Mouse (Mus musculus): ENCODE data around the gene C1qc.
A peak's percentile ranks its signal among the peaks of the same experiment; 100 is the strongest.

The C1qc gene

DNA sequence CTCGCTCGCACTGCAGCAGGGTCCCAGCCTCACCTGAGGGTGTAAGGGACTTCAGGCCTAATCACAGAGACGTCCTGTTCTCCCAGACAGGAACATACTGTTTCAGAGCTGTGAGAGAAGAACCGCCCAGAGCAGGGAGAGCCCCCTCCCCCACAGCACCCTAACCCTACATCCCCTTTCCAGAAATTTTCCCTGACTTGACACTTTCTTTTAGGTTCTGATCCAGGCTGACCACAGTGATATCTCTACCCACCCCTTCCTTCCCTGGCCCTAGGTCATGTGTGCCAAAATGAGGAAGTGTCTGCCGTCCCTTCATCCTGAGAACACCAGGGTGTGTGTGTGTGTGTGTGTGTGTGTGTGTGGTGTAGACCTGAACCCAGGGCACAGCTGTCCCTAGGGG, at the start of gene C1qc:
C1qc (minus strand) TSS at position 255 of the 400 bp plus-strand sequence.
- no peak for DNase-seq (ENCODE audit: low spot score in 2 of 2)

DNA sequence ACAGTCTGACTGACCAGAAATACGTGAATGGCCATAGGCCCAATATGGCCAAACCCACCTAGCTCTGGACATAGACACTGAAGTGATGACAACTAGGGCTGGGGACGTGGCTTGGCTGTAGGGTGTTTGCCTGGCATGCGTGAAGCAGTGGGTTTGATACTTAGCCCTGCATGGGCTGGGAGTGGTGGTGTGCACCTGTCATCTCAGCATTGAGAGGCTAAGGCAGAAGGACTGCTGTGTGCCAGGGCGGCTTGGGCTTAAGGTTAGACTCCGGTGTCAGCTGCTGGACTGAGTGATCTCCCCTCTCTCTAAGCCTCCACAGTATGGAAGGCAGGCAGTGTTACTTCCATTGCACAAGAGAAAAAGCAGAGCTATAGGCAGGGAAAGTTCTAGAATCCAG, 45.1 kb upstream of the C1qc start:
- DNase-seq (ENCODE audit: low spot score in 2 of 2), result no peak

DNA sequence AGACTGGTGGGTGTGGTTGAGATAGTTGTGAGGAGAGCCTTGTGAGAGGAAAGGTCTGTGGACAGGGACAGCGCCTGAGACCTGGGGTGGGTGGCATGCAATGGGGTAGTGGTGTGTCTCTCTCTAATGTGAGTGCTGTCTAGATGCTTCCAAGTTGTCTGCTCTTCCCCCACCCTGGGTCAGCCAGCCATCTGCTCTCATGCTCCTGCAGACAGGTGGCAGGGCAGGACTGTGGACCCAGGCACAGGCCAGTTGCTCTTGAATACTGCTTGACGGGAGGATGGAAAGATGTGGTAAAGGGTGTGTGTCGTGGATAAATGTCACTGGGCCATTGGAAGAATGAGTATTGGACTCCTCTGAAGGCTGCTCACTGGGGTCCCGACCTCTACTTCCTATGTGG, 44.5 kb upstream of the C1qc start:
- no peak for DNase-seq (ENCODE audit: low spot score in 2 of 2)

DNA sequence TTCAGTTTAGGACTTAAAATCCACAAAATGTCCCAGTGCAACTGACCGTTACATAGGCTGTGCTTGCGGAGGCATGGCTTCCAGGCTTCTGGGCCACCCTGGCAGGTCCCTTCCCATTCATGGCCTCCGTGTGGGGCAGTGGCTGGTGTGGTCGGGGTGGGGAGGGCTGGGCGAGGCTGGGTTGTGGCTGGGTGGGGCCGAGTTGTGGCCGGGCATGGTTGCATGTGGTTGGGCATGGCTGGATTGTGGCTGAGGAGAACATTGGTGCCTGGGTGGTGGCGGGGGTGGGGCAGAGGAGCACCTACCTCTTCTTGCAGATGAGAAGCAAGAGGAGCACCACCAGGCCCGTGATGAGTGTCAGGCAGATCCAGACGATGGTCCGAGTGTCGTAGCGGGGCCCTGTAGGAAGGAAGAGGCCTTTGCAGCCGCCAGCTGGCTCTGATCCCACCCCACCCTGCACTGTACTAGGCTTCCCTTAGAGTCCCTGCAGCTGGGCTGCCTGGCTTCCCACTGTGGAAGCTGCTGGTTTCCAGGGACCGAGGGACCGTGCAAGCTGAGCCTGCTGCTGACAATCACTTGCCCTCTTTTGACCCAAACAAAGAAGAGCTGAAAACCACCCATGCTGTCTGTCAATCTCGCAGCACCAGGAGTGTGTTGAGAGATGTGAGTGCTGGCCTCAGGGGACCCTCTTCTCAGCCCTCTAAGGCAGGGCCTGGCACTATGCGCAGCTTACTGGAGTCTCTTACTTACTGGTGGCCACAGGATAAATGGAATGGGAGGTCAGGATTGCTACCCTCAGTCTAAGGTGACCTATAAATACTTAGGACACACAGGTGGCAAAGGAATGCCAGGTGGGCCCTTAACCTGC, 42.1 kb upstream of the C1qc start:
- no peak for DNase-seq (ENCODE audit: low spot score in 2 of 2)

DNA sequence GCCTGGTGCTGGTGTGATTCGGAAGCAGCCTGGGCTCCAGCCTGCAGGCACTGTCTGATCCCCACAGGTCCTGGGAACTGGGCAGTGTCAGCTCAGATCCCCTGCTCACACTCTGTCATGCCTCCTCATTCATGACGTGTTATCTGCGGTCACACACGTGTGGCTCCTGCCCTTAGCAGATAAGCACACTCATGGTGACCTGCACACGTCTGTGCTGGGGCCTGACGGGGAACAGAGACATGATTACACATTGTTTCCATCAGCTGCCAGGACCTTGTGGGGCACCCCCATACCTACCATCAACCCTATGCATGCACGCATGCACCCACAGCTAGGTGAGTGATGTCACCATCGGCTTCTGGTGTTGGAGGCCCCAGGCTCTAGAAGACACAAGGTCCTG, 37.6 kb upstream of the C1qc start:
- no peak for DNase-seq (ENCODE audit: low spot score in 2 of 2)

DNA sequence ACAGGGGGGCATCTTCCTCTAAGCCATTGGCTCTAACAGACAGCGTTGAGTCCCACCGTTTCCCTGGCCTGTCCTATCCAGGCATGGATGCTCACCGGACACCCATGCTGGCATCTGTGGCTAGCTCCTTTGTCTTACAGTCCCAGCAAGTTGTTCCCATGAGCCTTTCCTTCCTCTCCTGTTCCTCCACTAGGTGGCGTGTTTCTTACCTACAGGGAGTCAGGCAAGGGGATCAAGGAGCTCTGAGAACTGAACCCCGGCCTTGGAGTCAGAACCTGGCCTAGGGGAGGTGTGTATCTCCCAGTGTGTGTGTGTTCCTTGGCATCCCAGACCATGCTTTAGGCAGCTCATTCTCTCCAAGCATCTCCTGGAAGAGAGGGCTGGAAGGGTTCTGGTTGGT, 36.1 kb upstream of the C1qc start:
- DNase-seq (ENCODE audit: low spot score in 2 of 2), result no peak

DNA sequence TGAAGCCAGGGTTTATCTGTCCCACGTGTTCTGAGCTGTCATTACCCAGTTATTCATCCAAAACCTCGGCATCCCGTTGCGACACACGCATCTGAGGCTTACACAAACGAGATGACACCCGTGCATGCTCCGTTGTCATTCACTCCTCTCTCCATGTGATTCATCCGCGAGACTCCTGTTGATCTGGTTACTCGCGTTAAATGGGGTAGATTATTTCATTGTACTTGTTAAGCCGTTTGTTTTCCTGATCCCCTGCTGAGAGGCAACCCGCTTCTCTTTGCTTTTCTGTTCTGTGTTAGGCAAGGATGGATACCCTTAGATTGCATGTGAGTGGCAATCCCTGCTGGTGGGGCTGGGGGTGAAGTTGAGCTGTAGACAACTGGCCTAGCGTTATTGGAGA, 32.9 kb upstream of the C1qc start:
- DNase-seq (ENCODE audit: low spot score in 2 of 2), result no peak

DNA sequence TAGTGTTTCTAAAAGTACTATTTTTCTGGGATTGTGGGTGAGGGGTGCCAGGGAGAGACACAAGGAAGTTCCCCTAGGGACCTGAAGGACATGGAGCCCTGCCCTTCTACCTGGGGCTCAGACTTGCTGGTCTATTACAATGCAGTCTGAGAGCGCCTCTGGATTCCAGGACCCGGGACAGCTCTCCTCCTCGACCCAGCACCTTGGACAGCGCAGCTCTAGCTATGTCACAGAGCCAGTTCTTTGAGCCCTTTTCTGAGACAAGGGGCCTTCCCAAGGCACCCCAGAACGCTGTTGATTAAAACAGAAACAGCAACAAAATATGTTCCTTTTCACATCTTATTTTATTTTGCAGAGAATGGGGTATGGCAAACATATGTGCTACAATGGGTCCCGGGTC, 31.7 kb upstream of the C1qc start:
- peak; percentile 63 to 82 for DNase-seq (ENCODE audit: low spot score in 2 of 2)

DNA sequence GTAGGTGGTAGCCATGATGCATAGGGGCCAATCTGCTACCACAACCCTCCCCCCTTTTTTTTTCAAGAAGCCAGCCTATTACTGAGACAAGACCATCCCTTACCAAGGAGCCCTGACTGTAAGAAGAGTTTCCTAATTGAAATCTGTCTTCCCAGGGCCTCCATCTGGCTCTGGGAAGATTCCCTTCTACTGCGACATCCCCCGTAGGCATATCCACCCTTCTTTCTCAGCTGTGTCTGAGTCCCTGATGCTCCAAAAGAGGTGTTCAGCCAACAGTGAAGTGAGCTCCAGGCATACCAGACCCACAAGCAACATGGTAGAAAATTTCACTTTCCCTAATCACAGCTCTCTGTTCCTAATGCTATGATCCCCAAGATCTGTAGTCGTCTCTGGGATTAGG, 26.7 kb upstream of the C1qc start:
- DNase-seq (ENCODE audit: low spot score in 2 of 2), result no peak

DNA sequence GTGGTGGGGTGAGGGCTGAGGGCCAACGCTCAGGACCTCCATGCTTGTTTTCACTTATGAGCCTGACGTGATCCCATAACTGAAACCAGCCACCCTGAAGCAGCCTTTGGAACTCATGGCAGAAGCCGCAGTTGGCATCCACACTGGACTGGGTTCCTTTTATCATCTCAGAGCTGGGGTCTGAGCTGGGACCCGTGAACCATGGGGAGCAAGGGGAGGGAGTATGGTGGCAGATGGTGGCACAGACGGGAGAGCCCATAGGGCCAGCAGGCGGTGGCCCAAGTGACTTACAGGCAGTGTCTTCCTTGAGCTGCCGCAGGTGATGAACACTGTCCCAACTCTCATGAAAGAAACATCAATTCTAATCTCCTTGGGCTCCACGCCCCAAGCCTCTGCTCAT, 26.0 kb upstream of the C1qc start:
- DNase-seq (ENCODE audit: low spot score in 2 of 2), result no peak

DNA sequence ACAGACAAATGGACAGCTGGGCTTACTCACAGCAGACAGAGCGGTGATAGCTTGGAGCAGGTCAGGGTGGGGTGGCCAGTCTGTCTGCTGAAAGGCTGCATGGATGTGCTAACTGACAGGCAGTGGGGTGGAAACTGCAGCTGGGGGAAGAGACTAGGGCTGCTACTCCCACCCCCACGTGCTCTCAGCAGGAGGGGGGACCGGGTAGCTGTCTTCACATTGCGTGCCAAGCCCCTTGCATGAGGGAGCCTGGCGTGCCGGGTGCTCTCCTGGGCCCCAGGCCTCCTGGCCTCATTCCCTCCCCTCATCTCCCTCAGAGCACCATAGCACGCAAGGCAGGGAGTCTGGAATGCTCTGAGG, 24.3 kb upstream of the C1qc start:
- no peak for DNase-seq (ENCODE audit: low spot score in 2 of 2)

DNA sequence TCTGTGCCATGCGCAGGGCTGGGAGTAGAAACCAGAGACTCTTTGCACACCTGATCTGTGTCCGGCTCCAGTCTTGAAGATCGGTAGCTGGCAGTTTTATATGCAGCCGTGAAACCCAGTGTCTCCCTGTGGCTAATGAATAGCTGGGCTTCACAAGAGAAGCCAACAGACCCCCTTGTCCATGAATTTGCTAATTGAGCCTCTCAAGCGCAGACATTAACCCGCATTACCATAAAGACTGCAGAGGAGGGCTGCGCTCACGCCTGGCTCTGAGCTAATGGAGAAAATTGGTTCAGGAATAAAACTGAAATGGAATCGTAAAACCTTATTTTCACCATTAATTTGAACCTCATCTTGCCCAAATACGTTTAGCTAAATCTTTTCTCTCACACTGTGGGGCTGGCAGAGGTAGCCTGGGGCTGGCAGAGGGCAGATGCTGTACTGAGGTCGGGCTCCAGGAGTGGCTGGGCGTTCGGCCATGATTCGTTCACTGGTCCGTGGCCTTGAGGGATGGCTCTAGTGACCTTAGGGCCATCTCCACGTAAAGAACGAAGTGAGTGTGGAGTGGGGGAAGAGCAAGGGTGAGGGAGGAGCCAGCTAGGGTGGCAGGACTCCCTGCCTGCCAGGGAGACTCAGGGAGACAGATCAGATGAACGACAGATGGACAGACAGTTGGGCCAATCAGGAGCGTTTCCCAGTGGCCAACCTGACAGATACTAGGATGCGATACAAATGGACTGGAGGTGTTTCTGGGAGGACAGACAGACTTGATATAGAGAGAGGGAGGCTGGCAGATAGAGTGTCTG, 23.7 kb upstream of the C1qc start:
- DNase-seq (ENCODE audit: low spot score in 2 of 2), result no peak

DNA sequence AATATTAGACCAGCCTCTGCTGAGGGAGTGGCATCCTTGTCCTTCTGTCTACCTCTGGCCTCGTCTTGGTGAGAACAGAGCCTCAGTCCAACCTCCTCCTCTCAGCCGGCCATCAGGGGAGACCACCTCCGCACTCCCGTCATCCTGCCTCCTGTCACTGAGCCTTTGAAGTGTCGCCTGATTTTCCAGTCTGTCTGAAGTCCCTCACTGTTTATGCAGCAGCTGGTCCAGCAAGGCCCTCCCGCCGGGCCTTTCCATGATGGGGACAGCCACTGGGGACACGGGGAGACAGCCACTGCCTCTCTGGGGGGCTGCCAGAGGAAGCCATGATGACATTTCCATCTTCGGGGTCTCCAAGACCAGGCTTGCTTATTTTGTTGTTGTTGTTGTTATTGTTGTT, 20.0 kb upstream of the C1qc start:
- no peak for DNase-seq (ENCODE audit: low spot score in 2 of 2)

DNA sequence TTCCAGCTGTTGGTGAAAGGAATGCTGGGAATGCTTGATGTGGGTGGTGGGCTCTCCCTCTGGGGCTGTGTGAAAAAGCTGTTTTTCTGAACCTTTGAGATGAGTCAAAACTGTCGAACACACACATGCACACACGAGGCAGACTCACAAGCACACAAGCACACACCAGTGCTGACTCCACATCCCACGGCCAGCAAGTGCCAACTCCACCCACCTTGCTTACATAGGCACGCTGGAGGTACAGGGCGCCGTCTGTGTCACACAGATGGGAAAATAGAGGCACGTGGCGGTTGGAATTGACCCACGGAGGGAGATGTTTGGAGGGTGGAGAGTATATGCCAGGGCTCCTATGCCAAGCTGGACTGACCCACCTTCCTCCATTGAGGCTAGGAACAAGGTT, 18.9 kb upstream of the C1qc start:
- no peak for DNase-seq (ENCODE audit: low spot score in 2 of 2)

DNA sequence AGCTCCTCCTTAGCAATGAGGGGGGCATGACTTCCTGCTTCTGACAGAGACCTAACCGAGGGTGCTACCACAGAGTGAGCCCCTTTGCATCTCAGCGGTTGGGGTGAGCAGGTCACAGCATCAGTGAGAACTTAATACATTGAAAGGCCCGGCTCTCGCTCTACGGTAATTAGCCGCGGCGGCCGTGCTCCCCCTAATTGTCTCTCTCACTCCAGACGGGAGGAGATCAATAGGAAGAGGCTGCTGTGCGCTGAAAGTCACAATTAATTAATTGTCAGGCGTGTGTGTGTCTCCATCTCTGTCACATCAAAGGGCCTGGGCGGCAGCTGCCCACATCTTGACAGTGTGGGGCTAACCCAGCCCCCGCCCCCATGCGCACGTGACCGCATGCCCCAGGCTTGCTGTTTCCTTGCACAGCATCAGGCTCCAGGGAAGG, 18.4 kb upstream of the C1qc start:
- no peak for DNase-seq (ENCODE audit: low spot score in 2 of 2)

DNA sequence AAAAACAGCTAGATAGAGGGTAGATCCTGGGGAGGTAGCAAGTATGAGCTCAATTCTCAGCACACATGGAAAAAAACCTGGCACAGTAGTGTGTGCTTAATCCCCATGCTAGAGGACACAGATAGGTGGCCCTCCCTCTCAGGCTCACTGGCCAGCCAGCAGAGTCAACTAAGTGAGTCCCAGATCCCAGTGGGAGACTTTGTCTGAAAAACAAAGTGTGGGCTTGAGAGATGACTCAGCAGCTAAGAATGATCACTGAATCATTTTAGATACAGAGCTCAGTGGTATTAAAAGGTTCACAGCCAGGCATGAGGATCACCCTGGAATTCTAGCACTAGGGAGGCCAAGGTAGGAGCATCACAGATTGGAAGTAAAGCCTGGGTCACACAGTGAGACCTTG, 14.9 kb upstream of the C1qc start:
- DNase-seq (ENCODE audit: low spot score in 2 of 2), result no peak

DNA sequence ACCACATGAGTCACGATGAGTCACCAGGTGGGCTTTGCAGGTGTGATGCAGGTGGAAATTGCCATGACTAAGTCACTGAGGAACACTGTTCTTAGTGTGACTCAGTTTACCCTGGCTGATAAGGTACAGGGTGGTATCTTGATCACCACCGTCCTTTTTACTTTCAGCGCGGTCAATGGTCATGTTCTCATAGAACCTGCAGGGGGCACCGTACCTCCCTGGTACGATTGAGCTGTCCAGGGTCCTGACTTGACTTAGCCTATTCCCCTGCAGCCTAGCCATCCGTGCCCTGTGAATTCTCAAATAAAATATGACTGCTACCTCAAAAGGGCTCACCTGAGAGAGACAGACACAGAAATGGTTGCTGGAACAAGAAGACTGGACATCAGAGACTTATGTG, 14.2 kb upstream of the C1qc start:
- no peak for DNase-seq (ENCODE audit: low spot score in 2 of 2)

DNA sequence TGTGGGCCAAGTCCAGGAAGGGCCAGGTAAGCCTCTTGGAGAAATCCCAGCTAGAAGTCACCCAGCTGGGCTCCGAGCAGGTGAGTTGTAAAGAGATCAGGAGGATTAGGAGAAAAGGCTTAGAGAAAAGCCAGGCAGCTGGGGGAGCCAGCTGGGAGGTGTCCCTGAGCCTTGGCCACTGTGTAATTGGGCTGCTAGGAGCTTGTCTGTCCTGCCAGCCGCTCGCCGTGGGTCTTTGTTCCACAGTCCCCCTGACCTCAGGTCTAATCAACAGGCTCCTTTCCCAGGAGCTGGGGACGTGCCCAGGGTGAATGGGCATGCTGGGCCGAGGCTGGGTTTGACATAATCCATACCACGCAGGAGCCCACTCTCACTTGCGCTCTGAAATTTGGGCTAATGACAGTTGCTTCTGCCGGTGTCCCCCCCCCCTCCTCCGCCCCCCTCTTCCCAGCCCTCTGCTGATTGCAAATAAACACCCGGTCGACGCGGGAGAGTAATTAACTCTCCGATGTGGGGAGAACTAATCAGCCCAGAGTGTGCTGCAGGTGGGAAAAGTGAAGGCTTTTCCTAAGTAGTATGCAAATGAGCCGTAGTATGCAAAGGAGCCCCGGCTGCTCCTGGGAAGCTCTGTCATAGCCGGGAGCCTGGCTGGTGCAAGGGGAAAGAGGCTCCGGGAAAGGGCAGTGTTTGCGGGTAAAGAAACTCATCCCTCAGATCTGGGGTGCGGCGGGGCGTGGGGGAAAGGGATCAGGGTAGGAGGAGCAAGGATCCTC, 12.1 kb upstream of the C1qc start:
- DNase-seq (ENCODE audit: low spot score in 2 of 2), result no peak

DNA sequence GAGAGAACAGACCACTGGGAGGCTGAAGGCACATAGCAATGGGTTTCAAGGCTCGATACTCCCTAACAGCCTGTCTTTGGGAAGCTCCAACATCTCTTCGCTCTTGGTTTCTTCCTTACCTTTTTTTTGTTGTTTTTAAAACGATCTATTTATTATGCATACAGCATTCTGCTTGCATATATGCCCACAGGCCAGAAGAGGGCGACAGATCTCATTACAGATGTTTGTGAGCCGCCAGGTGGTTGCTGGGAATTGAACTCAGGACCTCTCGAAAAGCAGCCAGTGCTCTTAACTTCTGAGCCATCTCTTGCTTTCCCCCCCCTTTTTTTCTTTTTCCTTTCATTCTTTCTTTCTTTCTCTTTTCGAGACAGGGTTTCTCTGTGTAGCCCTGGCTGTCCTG, 6.3 kb upstream of the C1qc start:
- DNase-seq (ENCODE audit: low spot score in 2 of 2), result no peak

DNA sequence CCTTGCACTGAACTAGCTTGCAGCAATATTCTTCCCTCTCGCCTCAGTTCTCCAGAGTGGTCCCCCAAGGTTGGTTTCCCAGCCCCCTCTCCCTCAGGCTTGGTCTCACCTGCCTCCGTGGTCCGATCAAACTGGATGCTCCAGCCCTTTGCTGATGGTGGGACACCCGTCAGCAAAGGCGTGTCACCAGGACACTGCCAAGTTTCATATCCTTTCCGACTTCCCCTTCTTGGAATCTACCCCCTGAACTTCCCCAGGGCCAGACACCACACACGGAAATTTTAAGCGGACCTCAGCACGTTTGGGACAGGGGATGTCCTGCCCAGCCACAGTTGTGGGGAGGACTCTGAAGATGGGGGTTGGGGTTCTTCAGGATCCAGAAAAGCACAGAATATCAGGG, 5.8 kb upstream of the C1qc start, which contains the start of gene C1qa:
C1qa (minus strand) TSS at position 167 of the 400 bp plus-strand sequence.
- DNase-seq (ENCODE audit: low spot score in 2 of 2), result no peak

DNA sequence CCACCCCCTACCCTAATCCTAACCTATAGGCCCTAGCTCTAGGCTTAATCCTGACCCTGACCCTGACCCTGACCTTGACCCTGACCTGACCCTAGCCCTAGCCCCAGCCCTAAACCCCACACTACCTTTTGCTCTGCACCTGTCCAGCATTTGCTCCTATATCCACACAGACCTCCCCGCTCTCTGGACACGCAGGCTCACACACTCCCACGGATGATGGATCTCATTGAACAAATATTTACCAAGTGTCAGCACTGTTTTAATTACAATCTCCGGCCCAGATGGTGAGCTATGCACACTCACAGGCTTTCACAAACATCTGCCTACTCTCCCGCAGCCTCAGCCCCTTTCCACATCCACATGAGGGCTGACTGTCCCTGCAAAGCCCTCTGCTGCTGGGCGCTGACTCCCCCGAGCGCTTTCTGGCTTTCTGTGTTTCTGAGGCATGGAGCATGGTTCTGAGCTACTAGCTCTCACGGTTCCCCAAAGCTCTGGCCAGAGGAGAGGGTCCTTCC, 5.3 kb upstream of the C1qc start:
- no peak for DNase-seq (ENCODE audit: low spot score in 2 of 2)

DNA sequence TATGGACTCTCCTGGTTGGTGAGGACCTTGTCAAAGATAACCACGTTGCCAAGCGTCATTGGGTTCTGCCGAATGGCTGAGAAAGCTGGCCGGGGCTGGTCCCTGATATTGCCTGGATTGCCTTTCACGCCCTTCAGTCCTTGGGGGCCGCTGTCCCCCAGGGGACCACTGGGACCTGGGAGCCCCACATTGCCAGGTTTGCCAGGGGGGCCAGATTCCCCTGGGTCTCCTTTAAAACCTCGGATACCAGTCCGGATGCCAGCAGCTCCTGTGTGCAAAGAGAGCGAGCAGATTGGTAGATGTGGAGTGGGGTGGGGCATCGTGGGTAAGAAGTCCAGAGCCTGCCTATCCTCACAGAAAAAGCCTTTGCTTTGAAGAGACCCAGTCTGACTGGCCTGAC, 3.6 kb upstream of the C1qc start:
- DNase-seq (ENCODE audit: low spot score in 2 of 2), result no peak
